Mouse (Mus musculus): ENCODE results near the gene Stat5b. TPM values are rescaled to one million over a fixed set of nuclear protein-coding genes. Genes with fewer than 3 reads are reported as not detected.

The Stat5b gene
- polyA plus RNA-seq, 1 experiment from 2014 or later = 22.7 TPM

DNA sequence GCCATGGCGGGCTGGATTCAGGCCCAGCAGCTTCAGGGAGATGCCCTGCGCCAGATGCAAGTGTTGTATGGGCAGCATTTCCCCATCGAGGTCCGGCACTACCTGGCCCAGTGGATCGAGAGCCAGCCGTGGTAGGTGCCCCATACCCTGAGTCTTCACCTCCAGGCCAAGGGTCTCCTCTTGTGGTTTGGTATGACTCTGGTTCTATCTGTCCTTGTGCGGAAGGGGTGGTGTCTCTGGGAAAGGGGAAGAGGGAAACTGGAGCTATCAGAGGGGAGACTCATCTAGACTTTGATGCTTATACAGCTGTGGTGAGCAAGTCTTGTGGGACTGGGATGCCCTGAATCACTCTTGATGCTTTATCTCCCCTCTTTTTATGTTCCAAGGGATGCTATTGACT is 10.8 kb upstream of the Stat5b start:
- Histone ChIP-seq H3K36me3 (no peaks in the 10 kb centered on the region), H3K27me3 (peaks cover 29% of the 10 kb centered on the region), H3K9ac (no peak overlapping the region), H3K4me1 (no peaks in the 10 kb centered on the region), H3K4me3 (no peak overlapping the region), H3K4me2 (replicated peaks) (no peak overlapping the region), H3K27ac (no peak overlapping the region), H3K9me3 (no peaks in the 10 kb centered on the region)
- WGBS = 86% methylated on average over 7 of the region's 7 CpGs
- ATAC-seq (ENCODE audit: insufficient number of reproducible peaks, insufficient read depth, low FRiP score, low TSS enrichment) = no peak

DNA sequence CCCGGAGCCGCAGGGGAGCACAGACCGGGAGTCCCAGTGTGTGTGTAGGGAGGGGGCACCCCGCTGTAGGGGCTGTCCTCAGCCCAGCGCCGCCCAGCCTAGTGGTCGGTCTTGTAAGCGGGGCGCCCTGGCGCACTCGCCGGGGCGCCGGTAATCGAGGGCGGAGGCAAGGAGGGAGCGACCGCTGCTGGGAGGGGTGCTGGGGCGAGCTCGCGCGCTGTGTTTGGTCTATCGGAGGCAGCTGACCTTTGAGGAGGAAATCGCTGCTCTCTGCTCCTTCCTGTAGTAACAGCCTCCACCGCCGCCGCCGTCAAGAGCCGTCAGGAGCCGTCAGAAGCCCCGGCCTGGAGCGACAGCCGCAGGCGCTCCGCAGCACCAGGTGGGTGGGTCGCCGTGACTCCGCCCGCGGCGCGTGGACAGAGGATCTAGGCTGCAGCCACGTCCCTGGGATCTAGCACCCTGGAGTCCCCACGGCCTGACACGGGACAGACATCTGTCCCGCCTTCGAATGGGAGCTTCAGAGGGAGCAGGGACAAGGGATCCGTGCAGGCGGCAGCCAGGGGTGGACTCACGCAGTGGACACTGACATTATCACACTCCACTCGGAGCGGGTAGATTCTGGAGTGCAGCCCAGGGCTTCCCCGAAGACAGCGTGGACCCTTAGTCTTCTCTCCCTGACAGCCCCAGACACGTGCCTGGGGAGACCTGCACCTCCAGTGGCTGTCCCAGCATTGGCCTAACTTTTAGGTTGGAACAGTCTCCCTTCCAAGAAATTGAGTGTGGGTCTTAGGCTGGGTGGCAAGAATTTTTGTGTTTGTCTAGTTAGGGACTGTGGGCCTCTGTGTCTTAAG is 9.9 kb upstream of the Stat5b start:
- peak overlapping the region; percentile 51 for H3K4me3 ChIP-seq
- peak overlapping the region; percentile 70 for H3K4me2 ChIP-seq (replicated peaks)
- no peak overlapping the region for H3K27ac ChIP-seq
- no peaks in the 10 kb centered on the region for H3K4me1 ChIP-seq
- H3K36me3 ChIP-seq = no peaks in the 10 kb centered on the region
- peaks cover 37% of the 10 kb centered on the region for H3K27me3 ChIP-seq
- peak; percentile 78 for ATAC-seq (ENCODE audit: insufficient number of reproducible peaks, insufficient read depth, low FRiP score, low TSS enrichment)
- H3K9me3 ChIP-seq = no peaks in the 10 kb centered on the region
- H3K9ac ChIP-seq = peak overlapping the region; percentile 60
- 3% methylated on average over 48 of the region's 55 CpGs for WGBS

- H3K9ac ChIP-seq = peak overlapping the region; percentile 60; the same call in 1 of the 2 replicates
- peaks cover 41% of the 10 kb centered on the region for H3K27me3 ChIP-seq
- H3K4me2 ChIP-seq (replicated peaks) = peak overlapping the region; percentile 70
- H3K9me3 ChIP-seq = no peaks in the 10 kb centered on the region
- peak overlapping the region; percentile 51 for H3K4me3 ChIP-seq
- no peak overlapping the region for H3K27ac ChIP-seq
- H3K4me1 ChIP-seq = no peaks in the 10 kb centered on the region
- H3K36me3 ChIP-seq = no peaks in the 10 kb centered on the region
- no peak for ATAC-seq (ENCODE audit: insufficient number of reproducible peaks, insufficient read depth, low FRiP score, low TSS enrichment)
- WGBS = 45% methylated on average over 6 of the region's 6 CpGs
Observed at GRCm38 (mm10) chr11:100859579-100860075, 9.1 kb upstream of the Stat5b start.

GRCm38 (mm10) chr11:100858935-100859578 is 8.5 kb upstream of the Stat5b start, which contains the start of gene Stat5a:
TSS of gene Stat5a (plus strand) at chr11:100859351.
- Histone ChIP-seq H3K4me1 (no peaks in the 10 kb centered on the region), H3K36me3 (no peaks in the 10 kb centered on the region), H3K9me3 (no peaks in the 10 kb centered on the region), H3K4me3 (peak within 1 kb of the TSS; percentile 51), H3K27me3 (peaks cover 42% of the 10 kb centered on the region), H3K9ac (peak within 1 kb of the TSS; percentile 60), H3K27ac (no peak within 1 kb of the TSS), H3K4me2 (replicated peaks) (peak within 1 kb of the TSS; percentile 70)
- ATAC-seq (ENCODE audit: insufficient number of reproducible peaks, insufficient read depth, low FRiP score, low TSS enrichment) = no peak
- WGBS = 52% methylated on average over 9 of the region's 9 CpGs

- no peak for ATAC-seq (ENCODE audit: insufficient number of reproducible peaks, insufficient read depth, low FRiP score, low TSS enrichment)
- Histone ChIP-seq H3K27ac (no peak overlapping the region), H3K4me2 (replicated peaks) (no peak overlapping the region), H3K27me3 (peaks cover 43% of the 10 kb centered on the region), H3K9me3 (no peaks in the 10 kb centered on the region), H3K4me1 (no peaks in the 10 kb centered on the region), H3K4me3 (no peak overlapping the region), H3K9ac (no peak overlapping the region), H3K36me3 (no peaks in the 10 kb centered on the region)
- WGBS = 71% methylated on average over 6 of the region's 6 CpGs
Observed at GRCm38 (mm10) chr11:100857960-100858359, 7.4 kb upstream of the Stat5b start.

DNA sequence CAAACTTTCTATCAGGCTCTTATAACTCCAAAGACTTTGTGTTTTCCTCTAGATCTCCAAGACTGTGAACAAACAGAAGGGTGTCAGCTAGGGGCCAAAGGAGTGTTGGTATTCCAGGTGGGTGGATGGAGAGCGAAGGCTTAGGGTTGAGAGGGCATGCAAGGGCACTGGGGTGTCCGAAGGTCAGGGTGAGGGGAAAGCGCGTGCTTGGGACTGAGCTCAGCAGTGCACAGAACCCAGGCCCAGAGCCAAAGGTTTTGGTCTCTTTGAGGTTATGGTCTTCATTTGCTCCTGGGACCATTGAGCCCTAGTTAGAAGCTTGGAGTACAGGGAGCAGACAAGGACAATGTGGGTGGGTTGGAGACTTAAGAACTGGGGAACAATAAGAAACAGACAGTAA is 4.7 kb upstream of the Stat5b start:
- no peak overlapping the region for H3K4me2 ChIP-seq (replicated peaks)
- no peaks in the 10 kb centered on the region for H3K36me3 ChIP-seq
- H3K27ac ChIP-seq = no peak overlapping the region
- H3K9ac ChIP-seq = no peak overlapping the region
- no peak overlapping the region for H3K4me3 ChIP-seq
- H3K4me1 ChIP-seq = peaks cover 11% of the 10 kb centered on the region
- ATAC-seq (ENCODE audit: insufficient number of reproducible peaks, insufficient read depth, low FRiP score, low TSS enrichment) = no peak
- H3K27me3 ChIP-seq = peaks cover 39% of the 10 kb centered on the region
- WGBS = 87% methylated on average over 4 of the region's 4 CpGs
- H3K9me3 ChIP-seq = no peaks in the 10 kb centered on the region

DNA sequence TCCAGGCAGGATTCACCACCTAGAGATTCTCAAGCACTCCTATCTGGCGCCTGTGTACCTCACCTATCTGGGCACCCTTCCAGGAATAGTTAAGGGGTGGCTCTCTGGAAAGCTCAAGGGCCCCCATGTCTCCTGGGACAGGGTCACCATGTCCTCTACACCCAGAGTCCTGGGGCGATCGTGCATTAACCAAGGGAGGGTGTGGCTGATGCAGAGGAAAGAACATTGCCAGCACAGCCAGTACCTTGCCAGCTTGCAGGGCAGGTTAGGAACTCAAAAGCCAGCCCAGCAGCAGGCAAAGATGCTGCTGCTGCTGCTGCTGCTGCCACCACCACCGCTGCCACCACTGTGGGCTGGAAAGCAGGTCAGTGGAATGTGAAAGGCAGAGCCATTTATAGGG is 3.7 kb upstream of the Stat5b start:
- Histone ChIP-seq H3K4me1 (peaks cover 13% of the 10 kb centered on the region), H3K4me3 (no peak overlapping the region), H3K4me2 (replicated peaks) (no peak overlapping the region), H3K27ac (no peak overlapping the region), H3K27me3 (peaks cover 34% of the 10 kb centered on the region), H3K36me3 (no peaks in the 10 kb centered on the region), H3K9me3 (no peaks in the 10 kb centered on the region), H3K9ac (no peak overlapping the region)
- no peak for ATAC-seq (ENCODE audit: insufficient number of reproducible peaks, insufficient read depth, low FRiP score, low TSS enrichment)
- 55% methylated on average over 4 of the region's 4 CpGs for WGBS

DNA sequence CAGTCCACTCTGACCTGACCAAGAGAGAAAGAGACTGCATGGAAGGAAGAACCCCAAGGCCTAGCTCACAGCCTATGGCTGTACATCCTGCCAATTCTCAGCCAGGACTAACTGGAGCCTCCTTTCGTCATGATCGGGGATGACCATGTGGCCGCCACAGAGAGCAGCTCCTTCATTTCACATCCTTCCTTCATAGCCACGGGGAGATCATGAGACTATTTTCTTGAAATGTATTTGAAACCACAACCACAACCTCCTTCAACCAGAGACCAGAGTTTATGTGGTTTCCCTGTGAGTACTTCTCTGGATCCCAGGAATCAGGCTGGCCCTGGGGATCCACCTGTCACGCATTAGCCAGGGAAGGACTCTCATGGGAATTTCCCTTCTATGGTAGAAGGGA is 2.5 kb upstream of the Stat5b start:
- Histone ChIP-seq H3K36me3 (no peaks in the 10 kb centered on the region), H3K9me3 (no peaks in the 10 kb centered on the region), H3K9ac (no peak overlapping the region), H3K4me1 (peaks cover 21% of the 10 kb centered on the region), H3K27me3 (peaks cover 32% of the 10 kb centered on the region), H3K27ac (no peak overlapping the region), H3K4me3 (no peak overlapping the region), H3K4me2 (replicated peaks) (no peak overlapping the region)
- WGBS = 78% methylated on average over 5 of the region's 5 CpGs
- no peak for ATAC-seq (ENCODE audit: insufficient number of reproducible peaks, insufficient read depth, low FRiP score, low TSS enrichment)

GRCm38 (mm10) chr11:100852088-100852487 is 1.6 kb upstream of the Stat5b start:
- Histone ChIP-seq H3K27ac (no peak overlapping the region), H3K27me3 (peaks cover 32% of the 10 kb centered on the region), H3K4me1 (peaks cover 21% of the 10 kb centered on the region), H3K9ac (no peak overlapping the region), H3K36me3 (no peaks in the 10 kb centered on the region), H3K9me3 (no peaks in the 10 kb centered on the region), H3K4me2 (replicated peaks) (no peak overlapping the region), H3K4me3 (no peak overlapping the region)
- ATAC-seq (ENCODE audit: insufficient number of reproducible peaks, insufficient read depth, low FRiP score, low TSS enrichment) = no peak
- WGBS = 90% methylated on average over 2 of the region's 2 CpGs

DNA sequence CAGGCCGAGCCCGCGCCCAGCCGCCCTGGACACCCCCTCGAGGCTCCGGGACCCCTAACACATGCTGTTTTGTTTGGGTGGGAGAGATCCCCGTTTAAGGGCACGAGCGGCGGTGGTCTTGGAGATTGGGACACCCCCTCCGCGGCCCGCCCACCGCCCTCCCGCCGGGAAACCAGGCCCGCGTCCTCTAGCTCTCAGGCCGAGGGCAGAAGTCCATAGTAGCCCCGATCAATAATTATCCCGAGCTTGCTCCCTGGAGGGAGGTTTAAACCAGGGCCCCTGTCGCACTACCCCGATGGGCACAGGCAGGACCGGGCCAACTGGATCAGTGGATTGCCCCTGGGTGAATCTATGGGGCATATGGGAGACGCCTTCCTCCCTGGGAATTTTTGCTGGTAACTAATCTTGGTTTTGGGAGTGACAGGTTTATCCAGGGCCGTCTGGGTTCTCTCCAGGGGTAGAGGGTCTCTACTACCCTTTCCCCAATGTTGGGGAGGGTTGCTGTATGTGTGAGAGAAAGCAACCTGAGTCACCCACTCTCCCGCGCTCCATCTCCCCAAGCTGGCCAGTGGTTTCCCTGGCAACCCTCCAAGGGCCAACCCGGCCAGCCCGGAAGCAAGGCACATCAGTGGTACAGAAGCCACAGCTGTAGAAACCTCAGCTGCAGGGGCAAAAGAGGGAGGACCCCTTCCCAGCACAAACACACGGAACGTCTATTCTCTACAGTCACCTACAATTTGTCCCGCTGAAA is 429 bp upstream of the Stat5b start:
- no peaks in the 10 kb centered on the region for H3K9me3 ChIP-seq
- H3K36me3 ChIP-seq = no peaks in the 10 kb centered on the region
- peak; percentile 43; the same call in 1 of the 2 replicates for ATAC-seq (ENCODE audit: insufficient number of reproducible peaks, insufficient read depth, low FRiP score, low TSS enrichment)
- peaks cover 26% of the 10 kb centered on the region for H3K27me3 ChIP-seq
- peak overlapping the region; percentile 88 for H3K9ac ChIP-seq
- H3K4me2 ChIP-seq (replicated peaks) = peak overlapping the region; percentile 80
- peak overlapping the region; percentile 81 for H3K27ac ChIP-seq
- 1% methylated on average over 33 of the region's 33 CpGs for WGBS
- H3K4me3 ChIP-seq = peak overlapping the region; percentile 86
- H3K4me1 ChIP-seq = peaks cover 21% of the 10 kb centered on the region

- WGBS = 5% methylated on average over 13 of the region's 13 CpGs
- Histone ChIP-seq H3K9me3 (no peaks in the 10 kb centered on the region), H3K4me2 (replicated peaks) (peak overlapping the region; percentile 80), H3K4me3 (peak overlapping the region; percentile 86), H3K36me3 (no peaks in the 10 kb centered on the region), H3K9ac (peak overlapping the region; percentile 88), H3K27me3 (peaks cover 18% of the 10 kb centered on the region), H3K27ac (no peak overlapping the region), H3K4me1 (peaks cover 21% of the 10 kb centered on the region)
- ATAC-seq (ENCODE audit: insufficient number of reproducible peaks, insufficient read depth, low FRiP score, low TSS enrichment) = 0 out of 2 replicates have a peak, but pooled peaks have one; percentile 28
Observed at GRCm38 (mm10) chr11:100849456-100850037, 977 bp downstream of the Stat5b start.
